Comparison of ENCODE assay signal across 13 mouse cellular contexts in genomic region chr10:40630961-40631360, GRCm38 (mm10). TPM values are rescaled to one million over a fixed set of nuclear protein-coding genes. Genes with fewer than 3 reads are reported as not detected.
DNase-seq lines count a peak whose midpoint lies in the region; TF ChIP-seq lines count a peak whose summit lies in the region.
"Had no signal": no experiment of that assay in that cellular context is flagged by ENCODE, and none has a peak within 500 bp of the region (broad histone marks: within the 10 kb centered on the region; RNA-seq: fewer than 3 reads in every experiment).

No protein-coding gene starts in this region.

- H3K27me3 ChIP-seq in heart, adult 2 months (ENCODE audit: control insufficient read depth, insufficient read depth, low read length), result no peaks in the 10 kb centered on the region
- H3K27me3 ChIP-seq: Patski had no signal

- WGBS in heart, adult 2 months, result 41% methylated on average over 9 of the region's 9 CpGs

- peak overlapping the region; percentile 91 for H3K27ac ChIP-seq in heart, adult 2 months
- H3K27ac ChIP-seq: liver, embryonic 14.5 days had no signal

- no peaks in the 10 kb centered on the region for H3K79me2 ChIP-seq in heart, adult 2 months (replicated peaks; ENCODE audit: control insufficient read depth, insufficient read depth, low read length)

- H3K4me3 ChIP-seq in heart, adult 2 months, result peak overlapping the region; percentile 31

- peak; percentile 60 for DNase-seq in adrenal gland, postnatal 10 days
- DNase-seq in adrenal gland, adult 8-10 months, result no peak
- DNase-seq in heart, adult 2 months, result peak; percentile 36 to 49
- DNase-seq in heart, adult 8-10 months (ENCODE audit: low spot score), result no peak
- DNase-seq in adipocyte (ENCODE audit: low spot score), result peak; percentile 79
- peak; percentile 78 to 82 for DNase-seq in kidney, adult 8-10 months
- no peak for DNase-seq in urinary bladder, postnatal 14 days (ENCODE audit: low spot score)
- no peak for DNase-seq in frontal cortex, postnatal 25 days (ENCODE audit: low spot score in 2 of 2)
- DNase-seq: retina, postnatal 1 day; thymus, postnatal 36 days had no signal

- TF ChIP-seq POLR2A in heart, adult 2 months (IDR thresholded peaks at IDR 0.05; ENCODE audit: insufficient read depth, low read depth, low read length), result peak; percentile 32; the same call in 1 of the 2 replicates

- no peak for TF ChIP-seq EP300 in heart, adult 2 months (IDR thresholded peaks at IDR 0.05; ENCODE audit: insufficient read depth, low read depth, low read length)

- no peak for TF ChIP-seq CTCF in heart, adult 2 months (IDR thresholded peaks at IDR 0.05)

- peak overlapping the region; percentile 40 for H3K9ac ChIP-seq in heart, adult 2 months (ENCODE audit: low read depth, low read length)
- H3K9ac ChIP-seq: liver, embryonic 14.5 days had no signal

- no peaks in the 10 kb centered on the region; the same call in none of the 2 replicates for H3K36me3 ChIP-seq in heart, adult 2 months (ENCODE audit: control insufficient read depth, insufficient read depth, low read length)

- intact Hi-C loops in heart, adult 2 months (cut with DNase I), result no loop called here

- peaks cover 2% of the 10 kb centered on the region; the same call in 1 of the 2 replicates for H3K4me1 ChIP-seq in heart, adult 2 months (ENCODE audit: control insufficient read depth, insufficient read depth, low read length)

RNA-seq across cellular contexts. Expression of gene Ddo, which starts 1.1 kb away (rescaled TPM):
- 10 to 100 TPM; 25.3 to 36.5 TPM for total RNA-seq in adrenal gland, postnatal 10 days (2021)
- 1 to 10 TPM; 3.7 to 9.9 (median 6.3) TPM for total RNA-seq in adrenal gland, adult 8-10 months (2022)
- 10 to 100 TPM; 33.8 to 34.1 TPM for total RNA-seq in heart, adult 2 months (2021)
- 33.5 and 62.6 TPM in 2 replicates for polyA plus RNA-seq in heart, adult 2 months (2012; rRNA removed)
- total RNA-seq in heart, adult 8-10 months (2022), result 10 to 100 TPM; 29.8 to 39.9 (median 33.4) TPM
- total RNA-seq: monocyte, adult 5-6 weeks had no signal

RNA-seq across cellular contexts. Expression of gene Mettl24, which starts 52.1 kb away (rescaled TPM):
- total RNA-seq in adrenal gland, postnatal 10 days (2021), result 1 to 10 TPM; 5.7 to 7.2 TPM
- 10 to 100 TPM in 1 of 4 experiments, 1 to 10 TPM in 3; 6.7 to 10.4 (median 8.5) TPM for total RNA-seq in adrenal gland, adult 8-10 months (2022)
- 1 to 10 TPM in 1 of 2 experiments, under 1 TPM in 1; 0.89 to 1.2 TPM for total RNA-seq in heart, adult 2 months (2021)
- 1.1 and 1.3 TPM in 2 replicates for polyA plus RNA-seq in heart, adult 2 months (2012; rRNA removed)
- total RNA-seq in heart, adult 8-10 months (2022), result 1 to 10 TPM in 3 of 4 experiments, under 1 TPM in 1; 0.90 to 2.4 (median 1.5) TPM
- total RNA-seq: monocyte, adult 5-6 weeks had no signal
- polyA plus RNA-seq: Patski had no signal

Comparison
In these comparisons a context has a peak if more than half of its experiments do, and no peak if none do; other contexts are left out.
1. DNase-seq: peak in adrenal gland, postnatal 10 days (single experiment), heart, adult 2 months (2 of 2), adipocyte (single experiment) and kidney, adult 8-10 months (2 of 2); none in adrenal gland, adult 8-10 months (single experiment), heart, adult 8-10 months (single experiment), urinary bladder, postnatal 14 days (single experiment) and frontal cortex, postnatal 25 days (0 of 2).